Mouse (Mus musculus): ENCODE data around the gene Rps6kb1. TPM values are rescaled to one million over a fixed set of nuclear protein-coding genes. Genes with fewer than 3 reads are reported as not detected.
A peak's percentile ranks its signal among the peaks of the same experiment; 100 is the strongest.

Rps6kb1 gene
- total and polyA plus RNA-seq, 3 experiments = 39.3 to 73.6 (median 49.4) TPM

- Histone ChIP-seq H3K9me3 (replicated peaks; ENCODE audit: insufficient read depth, low read length) (no peaks in the 10 kb centered on the region), H3K36me3 (ENCODE audit: control insufficient read depth in 1 of 2, insufficient read depth in 2 of 2, low read length in 2 of 2) (no peaks in the 10 kb centered on the region), H3K27ac (ENCODE audit: control insufficient read depth, low read depth, low read length) (no peak overlapping the region), H3K9ac (ENCODE audit: control insufficient read depth, low read depth, low read length, poor library complexity, severe bottlenecking) (no peak overlapping the region), H3K4me1 (ENCODE audit: control insufficient read depth in 1 of 2, insufficient read depth in 2 of 2, low read length in 2 of 2) (no peaks in the 10 kb centered on the region), H3K27me3 (ENCODE audit: control insufficient read depth in 1 of 2, insufficient read depth in 2 of 2, low read length in 2 of 2) (no peaks in the 10 kb centered on the region), H3K79me2 (ENCODE audit: control insufficient read depth, insufficient read depth, low read length, poor library complexity) (no peaks in the 10 kb centered on the region), H3K4me3 (ENCODE audit: control insufficient read depth in 1 of 2, insufficient read depth in 1 of 2, low read depth in 2 of 2, low read length in 2 of 2) (no peak overlapping the region)
- DNase-seq (ENCODE audit: low read depth, low spot score) = peak; percentile 83
- TF ChIP-seq POLR2AphosphoS5 (IDR thresholded peaks at IDR 0.05; ENCODE audit: borderline replicate concordance, low read depth, low read length) (no peak), MAZ (IDR thresholded peaks at IDR 0.05; ENCODE audit: low read depth, low read length) (no peak), EP300 (IDR thresholded peaks at IDR 0.05; ENCODE audit: low read depth in 1 of 2, low read length in 2 of 2) (no peak), ZNF384 (IDR thresholded peaks at IDR 0.05; ENCODE audit: low read depth, low read length) (0 out of 2 replicates have a peak, but pooled peaks have one; percentile 13), CTCF (IDR thresholded peaks at IDR 0.05 in 2 of 3, conservative IDR thresholded peaks at IDR 0.05 in 1 of 3; ENCODE audit: control insufficient read depth in 1 of 3, insufficient read depth in 1 of 3, low read depth in 2 of 3, low read length in 3 of 3, poor library complexity in 1 of 3, severe bottlenecking in 1 of 3) (peak; percentile 72 to 78 (median 75)), RCOR1 (IDR thresholded peaks at IDR 0.05; ENCODE audit: low read depth, low read length) (no peak), MEF2A (IDR thresholded peaks at IDR 0.05; ENCODE audit: extremely low read depth, insufficient replicate concordance, low read depth, low read length, poor library complexity, severe bottlenecking) (no peak), MYB (IDR thresholded peaks at IDR 0.05; ENCODE audit: low read depth, low read length) (no peak), JUND (IDR thresholded peaks at IDR 0.05; ENCODE audit: low read depth, low read length) (no peak), USF2 (IDR thresholded peaks at IDR 0.05; ENCODE audit: borderline replicate concordance in 1 of 2, insufficient read depth in 1 of 2, low read depth in 1 of 2, low read length in 2 of 2) (no peak), POLR2A (IDR thresholded peaks at IDR 0.05; ENCODE audit: control insufficient read depth in 1 of 2, insufficient read depth in 1 of 2, low read depth in 1 of 2, low read length in 2 of 2, poor library complexity in 1 of 2) (no peak), TCF12 (IDR thresholded peaks at IDR 0.05; ENCODE audit: low read depth, low read length) (no peak), ETS1 (IDR thresholded peaks at IDR 0.05; ENCODE audit: low read depth, low read length) (no peak), CHD1 (IDR thresholded peaks at IDR 0.05; ENCODE audit: low read depth, low read length) (no peak), ZC3H11A (IDR thresholded peaks at IDR 0.05; ENCODE audit: low read depth, low read length) (peak; percentile 53; the same call in 1 of the 2 replicates), NELFE (IDR thresholded peaks at IDR 0.05; ENCODE audit: low read depth, low read length) (no peak), ELF1 (IDR thresholded peaks at IDR 0.05; ENCODE audit: low read depth, low read length) (no peak), MYC (IDR thresholded peaks at IDR 0.05; ENCODE audit: low read depth, low read length) (no peak), MAX (IDR thresholded peaks at IDR 0.05; ENCODE audit: low read length) (no peak), SMC3 (IDR thresholded peaks at IDR 0.05; ENCODE audit: low read depth, low read length) (peak; percentile 71), GATA1 (IDR thresholded peaks at IDR 0.05; ENCODE audit: low read depth, low read length) (no peak), ZKSCAN1 (IDR thresholded peaks at IDR 0.05; ENCODE audit: low read depth, low read length) (no peak), NRF1 (IDR thresholded peaks at IDR 0.05; ENCODE audit: insufficient read depth, low read depth, low read length, poor library complexity, severe bottlenecking) (no peak), MAFK (IDR thresholded peaks at IDR 0.05; ENCODE audit: borderline replicate concordance, low read depth, low read length) (no peak), TAL1 (IDR thresholded peaks at IDR 0.05; ENCODE audit: low read length) (no peak), SIN3A (IDR thresholded peaks at IDR 0.05; ENCODE audit: low read length) (no peak), BHLHE40 (IDR thresholded peaks at IDR 0.05; ENCODE audit: borderline replicate concordance, low read depth, low read length) (no peak), KAT2A (conservative IDR thresholded peaks at IDR 0.05; ENCODE audit: low read depth, low read length) (no peak), GABPA (IDR thresholded peaks at IDR 0.05; ENCODE audit: low read depth, low read length) (no peak), E2F4 (IDR thresholded peaks at IDR 0.05; ENCODE audit: borderline replicate concordance, low read depth, low read length) (no peak), HCFC1 (IDR thresholded peaks at IDR 0.05; ENCODE audit: low read depth, low read length) (no peak), MXI1 (IDR thresholded peaks at IDR 0.05; ENCODE audit: low read depth, low read length) (no peak), RAD21 (IDR thresholded peaks at IDR 0.05; ENCODE audit: low read depth, low read length) (peak; percentile 68)
Measured at GRCm38 (mm10) chr11:86462579-86462978, 82.0 kb downstream of the Rps6kb1 start.
